Mouse (Mus musculus) heart, postnatal 0 days (tissue): Measurements from ENCODE around the gene Olfr1392.

ENCODE experiments used
- CTCF ChIP-seq: IDR thresholded peaks from 2 replicates; pipeline ENCODE4 v1.5.1; 2016; ENCODE audit warnings: antibody characterized with exemption, control low read depth, low read depth
- EP300 ChIP-seq: IDR thresholded peaks from 2 replicates; pipeline ENCODE4 v1.6.1; 2016; ENCODE audit warnings: antibody characterized with exemption, low read depth

GRCm38 (mm10) chr11:49278222-49278621 lies 6.9 kb upstream of the Olfr1392 start, which contains the start of gene Olfr1393:
- no peak for TF ChIP-seq CTCF
- no peak for TF ChIP-seq EP300
